In genomic region chr6:30468684-30469083, GRCm38 (mm10) we compare ENCODE assay signal across 9 mouse cellular contexts. TPM values are rescaled to one million over a fixed set of nuclear protein-coding genes. Genes with fewer than 3 reads are reported as not detected.
DNase-seq lines count a peak whose midpoint lies in the region; ATAC-seq and TF ChIP-seq lines count a peak whose summit lies in the region.
"Had no signal": no experiment of that assay in that cellular context is flagged by ENCODE, and none has a peak within 500 bp of the region (broad histone marks: within the 10 kb centered on the region; RNA-seq: fewer than 3 reads in every experiment).

No protein-coding gene starts in this region.

- H3K4me1 ChIP-seq in midbrain, embryonic 12.5 days: peaks cover 19% of the 10 kb centered on the region
- H3K4me1 ChIP-seq in midbrain, embryonic 16.5 days (ENCODE audit: control insufficient read depth, insufficient read depth, low read length): peaks cover 5% of the 10 kb centered on the region; the same call in 1 of the 2 replicates
- no peaks in the 10 kb centered on the region for H3K4me1 ChIP-seq in embryonic facial prominence, embryonic 11.5 days (ENCODE audit: control insufficient read depth, insufficient read depth, low read length)
- no peaks in the 10 kb centered on the region for H3K4me1 ChIP-seq in hindbrain, embryonic 11.5 days (replicated peaks; ENCODE audit: control insufficient read depth, insufficient read depth, low read length)
- H3K4me1 ChIP-seq in liver, embryonic 14.5 days (replicated peaks; ENCODE audit: control insufficient read depth in 2 of 2, insufficient read depth in 2 of 2, low read length in 1 of 2): 0 out of 4 replicates have a peak, but pooled peaks cover 0 to 2% of the 10 kb centered on the region in 2 experiments
- no peaks in the 10 kb centered on the region for H3K4me1 ChIP-seq in stomach, postnatal 0 days (replicated peaks; ENCODE audit: control insufficient read depth, insufficient read depth)

- H3K9ac ChIP-seq in midbrain, embryonic 12.5 days (replicated peaks): 0 out of 2 replicates have a peak overlapping the region, but pooled peaks have one; percentile 11
- H3K9ac ChIP-seq in midbrain, embryonic 16.5 days (ENCODE audit: low read depth, low read length): no peak overlapping the region
- peak overlapping the region; percentile 27 for H3K9ac ChIP-seq in embryonic facial prominence, embryonic 11.5 days (replicated peaks; ENCODE audit: low read length)
- H3K9ac ChIP-seq in hindbrain, embryonic 11.5 days (ENCODE audit: low read depth, low read length): no peak overlapping the region
- H3K9ac ChIP-seq in liver, embryonic 14.5 days (replicated peaks): no peak overlapping the region
- no peak overlapping the region for H3K9ac ChIP-seq in stomach, postnatal 0 days (ENCODE audit: low read length)

- no peaks in the 10 kb centered on the region for H3K9me3 ChIP-seq in midbrain, embryonic 12.5 days
- no peaks in the 10 kb centered on the region for H3K9me3 ChIP-seq in midbrain, embryonic 16.5 days (replicated peaks; ENCODE audit: control insufficient read depth, low read length, poor library complexity, severe bottlenecking)
- H3K9me3 ChIP-seq in embryonic facial prominence, embryonic 11.5 days (replicated peaks; ENCODE audit: control insufficient read depth, low read length): no peaks in the 10 kb centered on the region
- H3K9me3 ChIP-seq in hindbrain, embryonic 11.5 days (ENCODE audit: control insufficient read depth, low read length): no peaks in the 10 kb centered on the region
- H3K9me3 ChIP-seq in liver, embryonic 14.5 days (ENCODE audit: control insufficient read depth, low read length): no peaks in the 10 kb centered on the region
- H3K9me3 ChIP-seq in stomach, postnatal 0 days (ENCODE audit: control insufficient read depth, low read length): no peaks in the 10 kb centered on the region

- H3K4me3 ChIP-seq in midbrain, embryonic 12.5 days: no peak overlapping the region
- no peak overlapping the region for H3K4me3 ChIP-seq in midbrain, embryonic 16.5 days (ENCODE audit: low read depth, low read length)
- H3K4me3 ChIP-seq in embryonic facial prominence, embryonic 11.5 days (ENCODE audit: low read depth, low read length): no peak overlapping the region
- no peak overlapping the region for H3K4me3 ChIP-seq in hindbrain, embryonic 11.5 days (ENCODE audit: low read depth, low read length)
- H3K4me3 ChIP-seq in liver, embryonic 14.5 days (ENCODE audit: insufficient read depth in 1 of 2, low read depth in 2 of 2, low read length in 2 of 2): no peak overlapping the region
- no peak overlapping the region for H3K4me3 ChIP-seq in stomach, postnatal 0 days (ENCODE audit: low read depth, low read length)

- H3K27ac ChIP-seq in midbrain, embryonic 12.5 days (replicated peaks): peak overlapping the region; percentile 35; the same call in 1 of the 2 replicates
- no peak overlapping the region for H3K27ac ChIP-seq in midbrain, embryonic 16.5 days (ENCODE audit: low read length)
- no peak overlapping the region for H3K27ac ChIP-seq in embryonic facial prominence, embryonic 11.5 days (replicated peaks; ENCODE audit: low read depth, low read length)
- H3K27ac ChIP-seq in hindbrain, embryonic 11.5 days (ENCODE audit: low read depth, low read length): no peak overlapping the region
- H3K27ac ChIP-seq in liver, embryonic 14.5 days: no peak overlapping the region
- H3K27ac ChIP-seq in stomach, postnatal 0 days (replicated peaks): no peak overlapping the region
- H3K27ac ChIP-seq: macrophage had no signal

- H3K4me2 ChIP-seq in midbrain, embryonic 12.5 days (replicated peaks): no peak overlapping the region
- no peak overlapping the region for H3K4me2 ChIP-seq in midbrain, embryonic 16.5 days (ENCODE audit: low read length)
- H3K4me2 ChIP-seq in embryonic facial prominence, embryonic 11.5 days (ENCODE audit: low read depth, low read length): no peak overlapping the region
- no peak overlapping the region for H3K4me2 ChIP-seq in hindbrain, embryonic 11.5 days (replicated peaks; ENCODE audit: low read depth, low read length)
- H3K4me2 ChIP-seq in liver, embryonic 14.5 days (ENCODE audit: low read depth): no peak overlapping the region
- no peak overlapping the region for H3K4me2 ChIP-seq in stomach, postnatal 0 days (replicated peaks; ENCODE audit: low read depth)

- H3K27me3 ChIP-seq in midbrain, embryonic 12.5 days: no peaks in the 10 kb centered on the region
- H3K27me3 ChIP-seq in midbrain, embryonic 16.5 days (ENCODE audit: control insufficient read depth, insufficient read depth, low read depth, low read length): no peaks in the 10 kb centered on the region
- H3K27me3 ChIP-seq in embryonic facial prominence, embryonic 11.5 days (ENCODE audit: control insufficient read depth, insufficient read depth, low read length): no peaks in the 10 kb centered on the region
- H3K27me3 ChIP-seq in hindbrain, embryonic 11.5 days (ENCODE audit: control insufficient read depth, insufficient read depth, low read length): no peaks in the 10 kb centered on the region
- H3K27me3 ChIP-seq in liver, embryonic 14.5 days (ENCODE audit: control insufficient read depth, insufficient read depth, low read length): no peaks in the 10 kb centered on the region
- no peaks in the 10 kb centered on the region for H3K27me3 ChIP-seq in stomach, postnatal 0 days (ENCODE audit: control insufficient read depth, insufficient read depth, low read length)

- TF ChIP-seq CTCF in liver, embryonic 14.5 days (IDR thresholded peaks at IDR 0.05; ENCODE audit: low read depth): peak; percentile 48
- peak; percentile 70 for TF ChIP-seq CTCF in stomach, postnatal 0 days (IDR thresholded peaks at IDR 0.05; ENCODE audit: low read depth)

- no peak for ATAC-seq in midbrain, embryonic 12.5 days (ENCODE audit: low FRiP score, low read depth)
- ATAC-seq in midbrain, embryonic 16.5 days: no peak
- no peak for ATAC-seq in embryonic facial prominence, embryonic 11.5 days (replicated peaks; ENCODE audit: insufficient number of reproducible peaks, low FRiP score, low TSS enrichment, low read depth)
- no peak for ATAC-seq in hindbrain, embryonic 11.5 days (ENCODE audit: low FRiP score)
- ATAC-seq in liver, embryonic 14.5 days (ENCODE audit: insufficient read depth): no peak
- ATAC-seq in stomach, postnatal 0 days (ENCODE audit: low FRiP score, low TSS enrichment): 0 out of 2 replicates have a peak, but pooled peaks have one; percentile 28

- no peaks in the 10 kb centered on the region for H3K36me3 ChIP-seq in midbrain, embryonic 12.5 days
- H3K36me3 ChIP-seq in midbrain, embryonic 16.5 days (ENCODE audit: control insufficient read depth, insufficient read depth, low read length): no peaks in the 10 kb centered on the region
- no peaks in the 10 kb centered on the region for H3K36me3 ChIP-seq in embryonic facial prominence, embryonic 11.5 days (replicated peaks; ENCODE audit: control insufficient read depth, insufficient read depth, low read depth, low read length)
- H3K36me3 ChIP-seq in hindbrain, embryonic 11.5 days (ENCODE audit: control insufficient read depth, insufficient read depth, low read length): no peaks in the 10 kb centered on the region
- no peaks in the 10 kb centered on the region for H3K36me3 ChIP-seq in liver, embryonic 14.5 days (replicated peaks; ENCODE audit: control insufficient read depth, insufficient read depth, low read depth)
- no peaks in the 10 kb centered on the region for H3K36me3 ChIP-seq in stomach, postnatal 0 days (ENCODE audit: control insufficient read depth, insufficient read depth, low read length)

- 59% methylated on average over 12 of the region's 12 CpGs for WGBS in midbrain, embryonic 12.5 days
- 56% methylated on average over 12 of the region's 12 CpGs for WGBS in midbrain, embryonic 16.5 days
- WGBS in embryonic facial prominence, embryonic 11.5 days: 58% methylated on average over 12 of the region's 12 CpGs
- WGBS in hindbrain, embryonic 11.5 days: 54% methylated on average over 12 of the region's 12 CpGs
- WGBS in liver, embryonic 14.5 days (ENCODE audit: insufficient replicate concordance): 53% methylated on average over 12 of the region's 12 CpGs
- WGBS in stomach, postnatal 0 days: 64% methylated on average over 12 of the region's 12 CpGs

- TF ChIP-seq EP300 in liver, embryonic 14.5 days (IDR thresholded peaks at IDR 0.05; ENCODE audit: low read depth): no peak
- no peak for TF ChIP-seq EP300 in stomach, postnatal 0 days (optimal IDR thresholded peaks at IDR 0.05)

- peak; percentile 64 for DNase-seq in adrenal gland, postnatal 10 days
- DNase-seq in embryonic facial prominence, embryonic 11.5 days (ENCODE audit: low spot score): peak; percentile 63
- DNase-seq in hindbrain, embryonic 11.5 days (ENCODE audit: low spot score): peak; percentile 51
- DNase-seq in liver, embryonic 14.5 days (ENCODE audit: low read depth in 3 of 3, low spot score in 3 of 3): no peak
- peak; percentile 56 for DNase-seq in stomach, postnatal 0 days (ENCODE audit: low spot score)
- DNase-seq in urinary bladder, postnatal 4 days (ENCODE audit: low spot score in 2 of 2): no peak

RNA-seq across cellular contexts. Expression of gene Tmem209, which starts 40.9 kb away (rescaled TPM):
- 45.6 and 49.1 TPM in 2 replicates for polyA plus RNA-seq in midbrain, embryonic 12.5 days (2016; fragmentation: Nextera tagmentation; extraction: Ambion mirVana)
- polyA plus RNA-seq in midbrain, embryonic 16.5 days (2015; fragmentation: Nextera tagmentation; extraction: Ambion mirVana): 30.3 TPM in 2 replicates
- total RNA-seq in adrenal gland, postnatal 10 days (2021): 10 to 100 TPM; 20.2 to 24.3 TPM
- 44.1 TPM in 2 replicates for polyA plus RNA-seq in embryonic facial prominence, embryonic 11.5 days (2014; fragmentation: Nextera tagmentation; extraction: Ambion mirVana)
- 47.9 and 51.6 TPM in 2 replicates for polyA plus RNA-seq in hindbrain, embryonic 11.5 days (2014; fragmentation: Nextera tagmentation; extraction: Ambion mirVana)
- polyA plus RNA-seq in liver, embryonic 14.5 days (2012; rRNA removed): 15.9 and 17.6 TPM in 2 replicates
- 19.6 and 20.0 TPM in 2 replicates for polyA plus RNA-seq in liver, embryonic 14.5 days (2014; fragmentation: Nextera tagmentation; extraction: Ambion mirVana)
- polyA plus RNA-seq in stomach, postnatal 0 days (2015; fragmentation: Nextera tagmentation; extraction: Ambion mirVana): 13.0 and 13.7 TPM in 2 replicates

RNA-seq across cellular contexts. Expression of gene Ssmem1, which starts 41.0 kb away (rescaled TPM):
- polyA plus RNA-seq in midbrain, embryonic 12.5 days (2016; fragmentation: Nextera tagmentation; extraction: Ambion mirVana): 0.22 and 0.34 TPM in 2 replicates
- polyA plus RNA-seq in midbrain, embryonic 16.5 days (2015; fragmentation: Nextera tagmentation; extraction: Ambion mirVana): 0.14 TPM in 1 of 2 replicates, not detected in the other
- under 1 TPM; 0.24 to 0.27 TPM for total RNA-seq in adrenal gland, postnatal 10 days (2021)
- polyA plus RNA-seq in embryonic facial prominence, embryonic 11.5 days (2014; fragmentation: Nextera tagmentation; extraction: Ambion mirVana): 0.15 and 0.36 TPM in 2 replicates
- 0.36 and 0.37 TPM in 2 replicates for polyA plus RNA-seq in hindbrain, embryonic 11.5 days (2014; fragmentation: Nextera tagmentation; extraction: Ambion mirVana)
- 0.10 TPM in 1 of 2 replicates, not detected in the other for polyA plus RNA-seq in liver, embryonic 14.5 days (2012; rRNA removed)
- polyA plus RNA-seq in liver, embryonic 14.5 days (2014; fragmentation: Nextera tagmentation; extraction: Ambion mirVana): 0.14 TPM in 1 of 2 replicates, not detected in the other
- polyA plus RNA-seq in stomach, postnatal 0 days (2015; fragmentation: Nextera tagmentation; extraction: Ambion mirVana): not detected in 2 replicates
- polyA plus RNA-seq: macrophage had no signal

Comparison
In these comparisons a context has a peak if more than half of its experiments do, and no peak if none do; other contexts are left out.
1. H3K9ac ChIP-seq: peak in midbrain, embryonic 12.5 days (single experiment) and embryonic facial prominence, embryonic 11.5 days (single experiment); none in midbrain, embryonic 16.5 days (single experiment), hindbrain, embryonic 11.5 days (single experiment), liver, embryonic 14.5 days (single experiment) and stomach, postnatal 0 days (single experiment).
2. DNase-seq: peak in adrenal gland, postnatal 10 days (single experiment), embryonic facial prominence, embryonic 11.5 days (single experiment), hindbrain, embryonic 11.5 days (single experiment) and stomach, postnatal 0 days (single experiment); none in liver, embryonic 14.5 days (0 of 3) and urinary bladder, postnatal 4 days (0 of 2).